Mouse (Mus musculus): ENCODE data around the gene Larp1.

DNA sequence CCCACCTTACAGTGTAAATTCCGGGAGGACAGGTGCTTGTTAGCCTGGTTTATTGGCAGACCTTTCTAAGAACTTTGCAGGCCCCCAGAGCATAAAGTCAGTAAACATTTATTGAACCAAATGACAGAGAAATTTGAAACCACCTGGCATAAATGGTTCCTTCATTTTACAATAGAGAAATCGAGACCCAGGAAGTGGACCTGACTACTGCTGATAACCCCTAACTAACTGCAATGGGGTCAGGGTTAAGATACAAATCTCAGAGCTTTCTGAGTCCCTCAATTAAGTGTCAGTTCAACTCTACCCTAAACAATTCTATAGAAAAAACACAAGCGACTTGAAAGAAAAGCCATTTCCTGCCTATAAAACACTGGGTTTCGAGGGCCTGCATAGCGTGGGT, 851 bp upstream of the Larp1 start:
- TF ChIP-seq CTCF (IDR thresholded peaks at IDR 0.05; ENCODE audit: extremely low read depth, insufficient read depth, low read length) (no peak), POLR2A (IDR thresholded peaks at IDR 0.05; ENCODE audit: extremely low read depth, insufficient read depth, low read length) (no peak)

All from cortical plate, adult 2 months (tissue).